In genomic region chr17:81193230-81193871, GRCm38 (mm10) we compare ENCODE assay signal across 8 mouse cellular contexts.
DNase-seq lines count a peak whose midpoint lies in the region; ATAC-seq and TF ChIP-seq lines count a peak whose summit lies in the region.

No protein-coding gene starts in this region.

- H3K79me2 ChIP-seq in MEL (ENCODE audit: control insufficient read depth, insufficient read depth, low read length, poor library complexity) = no peaks in the 10 kb centered on the region

- no peak overlapping the region for H3K4me3 ChIP-seq in MEL (ENCODE audit: control insufficient read depth in 1 of 2, insufficient read depth in 1 of 2, low read depth in 2 of 2, low read length in 2 of 2)

- no peaks in the 10 kb centered on the region for H3K9me3 ChIP-seq in MEL (replicated peaks; ENCODE audit: insufficient read depth, low read length)

- TF ChIP-seq CTCF in MEL (IDR thresholded peaks at IDR 0.05 in 2 of 3, conservative IDR thresholded peaks at IDR 0.05 in 1 of 3; ENCODE audit: control insufficient read depth in 1 of 3, insufficient read depth in 1 of 3, low read depth in 2 of 3, low read length in 3 of 3, poor library complexity in 1 of 3, severe bottlenecking in 1 of 3) = peak; percentile 48 to 73 (median 65); a peak in 5 of 6 replicates

- no peak overlapping the region for H3K27ac ChIP-seq in MEL (ENCODE audit: control insufficient read depth, low read depth, low read length)

- TF ChIP-seq RAD21 in MEL (IDR thresholded peaks at IDR 0.05; ENCODE audit: low read depth, low read length) = peak; percentile 93

- ATAC-seq in inflammation-experienced regulatory T-cells, adult 6 months = no peak

- no peaks in the 10 kb centered on the region for H3K27me3 ChIP-seq in MEL (ENCODE audit: control insufficient read depth in 1 of 2, insufficient read depth in 2 of 2, low read length in 2 of 2)

- H3K4me1 ChIP-seq in MEL (ENCODE audit: control insufficient read depth in 1 of 2, insufficient read depth in 2 of 2, low read length in 2 of 2) = peaks cover 0 to 4% of the 10 kb centered on the region in 2 experiments; a peak in 1 of 4 replicates

- H3K36me3 ChIP-seq in MEL (ENCODE audit: control insufficient read depth in 1 of 2, insufficient read depth in 2 of 2, low read length in 2 of 2) = no peaks in the 10 kb centered on the region

- DNase-seq in MEL (ENCODE audit: low read depth, low spot score) = peak; percentile 84
- peak; percentile 81 for DNase-seq in adrenal gland, postnatal 10 days
- peak; percentile 66 for DNase-seq in embryo, embryonic 11.5 days (ENCODE audit: low read depth, low spot score)
- DNase-seq in heart, postnatal 4 days = peak; percentile 80
- peak; percentile 66 to 84 for DNase-seq in layer of hippocampus, postnatal 14 days (ENCODE audit: low spot score in 2 of 2)
- peak; percentile 46 for DNase-seq in lung, postnatal 25 days (ENCODE audit: low spot score)
- peak; percentile 64 for DNase-seq in right cerebral cortex, postnatal 25 days

- no peak overlapping the region for H3K9ac ChIP-seq in MEL (ENCODE audit: control insufficient read depth, low read depth, low read length, poor library complexity, severe bottlenecking)

- TF ChIP-seq EP300 in MEL (IDR thresholded peaks at IDR 0.05; ENCODE audit: low read depth in 1 of 2, low read length in 2 of 2) = no peak

- TF ChIP-seq POLR2A in MEL (IDR thresholded peaks at IDR 0.05; ENCODE audit: control insufficient read depth in 1 of 2, insufficient read depth in 1 of 2, low read depth in 1 of 2, low read length in 2 of 2, poor library complexity in 1 of 2) = no peak

TF ChIP-seq in MEL, 35 proteins besides CTCF, POLR2A, EP300 and RAD21:
- TF ChIP-seq SMC3 (IDR thresholded peaks at IDR 0.05; ENCODE audit: low read depth, low read length) (peak; percentile 91), RCOR1 (IDR thresholded peaks at IDR 0.05; ENCODE audit: low read depth, low read length) (no peak), CHD1 (IDR thresholded peaks at IDR 0.05; ENCODE audit: low read depth, low read length) (no peak), ZC3H11A (IDR thresholded peaks at IDR 0.05; ENCODE audit: low read depth, low read length) (peak; percentile 95)
